Mouse (Mus musculus) liver, embryonic 15.5 days (tissue): ENCODE data around the gene Olfr355. TPM values are rescaled to one million over a fixed set of nuclear protein-coding genes. Genes with fewer than 3 reads are reported as not detected.

ENCODE experiments used
- ATAC-seq: fragments of 200-750 bp; cut with Nextera tagmentation; 2 replicates; pipeline ENCODE4 v1.8.0; 2017; ENCODE audit warnings: moderate number of reproducible peaks, mild to moderate bottlenecking, moderate library complexity; ENCODE audit not compliant: insufficient read depth
- H3K27ac ChIP-seq: fragments of 300-500 bp; sonication (generic); replicated peaks from 2 replicates; pipeline ENCODE4 v1.5.1; 2015; ENCODE audit warnings: mild to moderate bottlenecking, inconsistent platforms
- H3K27me3 ChIP-seq: fragments of 300-500 bp; sonication (generic); 2 replicates; pipeline ENCODE4 v1.6.1; 2015; ENCODE audit warnings: mild to moderate bottlenecking, inconsistent platforms
- H3K36me3 ChIP-seq: fragments of 300-500 bp; sonication (generic); replicated peaks from 2 replicates; pipeline ENCODE4 v1.6.1; 2015; ENCODE audit warnings: moderate library complexity, mild to moderate bottlenecking, inconsistent platforms
- H3K4me1 ChIP-seq: fragments of 300-500 bp; sonication (generic); replicated peaks from 2 replicates; pipeline ENCODE4 v1.6.1; 2015; ENCODE audit warnings: inconsistent platforms
- H3K4me2 ChIP-seq: fragments of 300-500 bp; sonication (generic); 2 replicates; pipeline ENCODE4 v1.6.1; 2015; ENCODE audit warnings: moderate library complexity, mild to moderate bottlenecking, inconsistent platforms
- H3K4me3 ChIP-seq: fragments of 300-500 bp; sonication (generic); replicated peaks from 2 replicates; pipeline ENCODE4 v1.5.1; 2015; ENCODE audit warnings: mild to moderate bottlenecking, inconsistent platforms
- H3K9ac ChIP-seq: fragments of 300-500 bp; sonication (generic); 2 replicates; pipeline ENCODE4 v1.6.1; 2015; ENCODE audit warnings: moderate library complexity, mild to moderate bottlenecking, inconsistent platforms
- H3K9me3 ChIP-seq: fragments of 300-500 bp; sonication (generic); replicated peaks from 2 replicates; pipeline ENCODE4 v1.6.1; 2016; ENCODE audit warnings: inconsistent platforms
- WGBS: fragments of 180-500 bp; shearing (Covaris S2); methylation state at CpG from one replicate; pipeline ENCODE4 v1.1.7; 2015; ENCODE audit warnings: mixed read lengths; ENCODE audit not compliant: insufficient replicate concordance; 5-methylcytosine and 5-hydroxymethylcytosine counted together
- polyA plus RNA-seq: library from polyadenylated mRNA; unstranded; fragments of >200 nt; fragmentation: Nextera tagmentation; extraction: Ambion mirVana; gene quantifications from 2 replicates; pipeline ENCODE4 v1.2.1, GENCODE M21; 2015

The Olfr355 gene
- polyA plus RNA-seq: not detected in 2 replicates

- no peak within 1 kb of the TSS for H3K4me3 ChIP-seq
- H3K36me3 ChIP-seq: no peaks in the 10 kb centered on the region
- no peak within 1 kb of the TSS for H3K27ac ChIP-seq
- H3K4me2 ChIP-seq: no peak within 1 kb of the TSS
- H3K9ac ChIP-seq: no peak within 1 kb of the TSS
- H3K27me3 ChIP-seq: no peaks in the 10 kb centered on the region
- no peaks in the 10 kb centered on the region for H3K4me1 ChIP-seq
- ATAC-seq: no peak
- no peaks in the 10 kb centered on the region for H3K9me3 ChIP-seq
Observed at GRCm38 (mm10) chr2:36928797-36929196, at the start of gene Olfr355. Olfr355 (minus strand) TSS chr2:36928897.

- no peak within 1 kb of the TSS for H3K4me3 ChIP-seq
- no peaks in the 10 kb centered on the region for H3K36me3 ChIP-seq
- H3K9ac ChIP-seq: no peak within 1 kb of the TSS
- no peak within 1 kb of the TSS for H3K4me2 ChIP-seq
- H3K9me3 ChIP-seq: no peaks in the 10 kb centered on the region
- no peaks in the 10 kb centered on the region for H3K27me3 ChIP-seq
- H3K4me1 ChIP-seq: no peaks in the 10 kb centered on the region
- H3K27ac ChIP-seq: no peak within 1 kb of the TSS
- no peak for ATAC-seq
- 53% methylated on average over 2 of the region's 2 CpGs for WGBS
Observed at GRCm38 (mm10) chr2:36936821-36937220, 8.1 kb upstream of the Olfr355 start, which contains the start of gene Olfr356. Olfr356 (plus strand) TSS chr2:36937121.

GRCm38 (mm10) chr2:36905380-36905779, 23.3 kb downstream of the Olfr355 start, which contains the start of gene Olfr354:
Olfr354 (plus strand) TSS chr2:36905680.
- no peak within 1 kb of the TSS for H3K4me2 ChIP-seq
- no peaks in the 10 kb centered on the region for H3K27me3 ChIP-seq
- H3K9me3 ChIP-seq: no peaks in the 10 kb centered on the region
- no peak within 1 kb of the TSS for H3K9ac ChIP-seq
- H3K4me1 ChIP-seq: no peaks in the 10 kb centered on the region
- ATAC-seq: no peak
- H3K4me3 ChIP-seq: no peak within 1 kb of the TSS
- no peak within 1 kb of the TSS for H3K27ac ChIP-seq
- H3K36me3 ChIP-seq: no peaks in the 10 kb centered on the region

- Histone ChIP-seq H3K27ac (no peak overlapping the region), H3K27me3 (no peaks in the 10 kb centered on the region), H3K4me1 (no peaks in the 10 kb centered on the region), H3K4me2 (no peak overlapping the region), H3K4me3 (no peak overlapping the region), H3K9me3 (no peaks in the 10 kb centered on the region), H3K36me3 (no peaks in the 10 kb centered on the region), H3K9ac (no peak overlapping the region)
- ATAC-seq: no peak
Observed at GRCm38 (mm10) chr2:36897114-36897513, 31.6 kb downstream of the Olfr355 start.

- Histone ChIP-seq H3K4me1 (no peaks in the 10 kb centered on the region), H3K9me3 (no peaks in the 10 kb centered on the region), H3K9ac (no peak within 1 kb of the TSS), H3K4me2 (no peak within 1 kb of the TSS), H3K27me3 (no peaks in the 10 kb centered on the region), H3K4me3 (no peak within 1 kb of the TSS), H3K36me3 (no peaks in the 10 kb centered on the region), H3K27ac (no peak within 1 kb of the TSS)
- no peak for ATAC-seq
Observed at GRCm38 (mm10) chr2:36892836-36893235, 35.9 kb downstream of the Olfr355 start, which contains the start of gene Olfr353. Olfr353 (minus strand) TSS chr2:36892936.

Other genes starting within 250 kb of the Olfr355 start
- gene Olfr346, start 243.1 kb downstream of the Olfr355 start, polyA plus RNA-seq: not detected in 2 replicates
- gene Olfr347, start 197.0 kb downstream of the Olfr355 start, polyA plus RNA-seq: not detected in 2 replicates
- gene Olfr348, start 144.6 kb downstream of the Olfr355 start, polyA plus RNA-seq: not detected in 2 replicates
- not detected in 2 replicates for gene Olfr50, start 138.4 kb downstream of the Olfr355 start, polyA plus RNA-seq
- gene Olfr3, start 111.9 kb downstream of the Olfr355 start, polyA plus RNA-seq: not detected in 2 replicates
- not detected in 2 replicates for gene Olfr350, start 82.6 kb downstream of the Olfr355 start, polyA plus RNA-seq
- not detected in 2 replicates for gene Olfr351, start 66.2 kb downstream of the Olfr355 start, polyA plus RNA-seq
- gene Olfr352, start 60.4 kb downstream of the Olfr355 start, polyA plus RNA-seq: not detected in 2 replicates
- gene Olfr353, start 36.0 kb downstream of the Olfr355 start, polyA plus RNA-seq: not detected in 2 replicates
- not detected in 2 replicates for gene Olfr354, start 23.2 kb downstream of the Olfr355 start, polyA plus RNA-seq
- gene Olfr356, start 8.2 kb upstream of the Olfr355 start, polyA plus RNA-seq: not detected in 2 replicates
- gene Olfr357, start 64.9 kb upstream of the Olfr355 start, polyA plus RNA-seq: not detected in 2 replicates
- gene Olfr358, start 80.4 kb upstream of the Olfr355 start, polyA plus RNA-seq: not detected in 2 replicates
- gene Olfr360, start 136.8 kb upstream of the Olfr355 start, polyA plus RNA-seq: not detected in 2 replicates
- gene Olfr361, start 160.4 kb upstream of the Olfr355 start, polyA plus RNA-seq: not detected in 2 replicates
- not detected in 2 replicates for gene Olfr362, start 189.0 kb upstream of the Olfr355 start, polyA plus RNA-seq
- gene Olfr364-ps1, start 210.4 kb upstream of the Olfr355 start, polyA plus RNA-seq: not detected in 2 replicates